In the genomic region with DNA sequence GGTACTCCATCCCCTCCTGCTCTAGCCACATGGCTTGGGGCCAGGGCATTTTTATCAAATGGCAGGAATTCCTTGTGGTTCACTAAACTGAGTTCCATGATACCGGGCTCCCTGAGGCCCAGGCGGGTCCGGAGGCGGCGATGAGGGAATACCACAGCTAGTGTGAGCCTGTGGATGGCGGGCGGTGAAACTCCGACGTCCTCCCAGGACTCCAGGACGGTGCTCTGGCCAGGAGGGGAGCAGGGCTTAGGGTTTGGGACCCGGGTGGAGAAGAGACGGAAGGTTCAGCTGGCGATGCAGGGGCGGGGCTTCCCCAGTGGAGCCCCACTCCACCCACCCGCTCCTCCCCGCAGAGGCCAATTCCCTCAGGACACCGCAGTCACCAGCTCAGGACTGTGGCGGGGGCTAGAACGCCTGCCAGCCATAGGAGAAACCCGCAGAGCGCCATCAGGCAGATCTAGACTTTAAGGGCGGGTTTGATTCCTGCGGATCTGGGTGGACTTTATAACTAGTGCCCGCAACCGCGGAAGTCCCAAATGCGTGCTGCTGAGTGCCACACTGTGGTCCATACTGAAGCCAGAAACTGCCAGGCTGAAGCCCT, we compare ENCODE assay signal across 8 mouse cellular contexts. TPM values are rescaled to one million over a fixed set of nuclear protein-coding genes. Genes with fewer than 3 reads are reported as not detected.
A peak's percentile ranks its signal among the peaks of the same experiment; 100 is the strongest.
DNase-seq lines count a peak whose midpoint lies in the region; ATAC-seq and TF ChIP-seq lines count a peak whose summit lies in the region.
"Had no signal": no experiment of that assay in that cellular context is flagged by ENCODE, and none has a peak within 500 bp of the region (broad histone marks: within the 10 kb centered on the region; RNA-seq: fewer than 3 reads in every experiment).

No protein-coding gene starts in this region.

- H3K9ac ChIP-seq in forebrain, embryonic 12.5 days = peak overlapping the region; percentile 51; the same call in 1 of the 2 replicates

- no peak for ATAC-seq in forebrain, embryonic 12.5 days (ENCODE audit: low FRiP score)
- ATAC-seq in monocyte, adult 5-6 weeks (replicated peaks; ENCODE audit: insufficient number of reproducible peaks, low FRiP score, low TSS enrichment, poor library complexity, severe bottlenecking) = 0 out of 2 replicates have a peak, but pooled peaks have one; percentile 36

- H3K79me2 ChIP-seq in C2C12 (ENCODE audit: control insufficient read depth, insufficient read depth) = no peaks in the 10 kb centered on the region

- no peak for TF ChIP-seq POLR2A in cerebellum, adult 2 months (IDR thresholded peaks at IDR 0.05; ENCODE audit: borderline replicate concordance, insufficient read depth, low read length)

- H3K9me3 ChIP-seq in forebrain, embryonic 12.5 days = no peaks in the 10 kb centered on the region

- peak overlapping the region; percentile 62 for H3K4me2 ChIP-seq in forebrain, embryonic 12.5 days

- H3K79me3 ChIP-seq in C2C12 (ENCODE audit: low read depth) = no peaks in the 10 kb centered on the region

- H3ac ChIP-seq in C2C12 (ENCODE audit: control insufficient read depth, insufficient read length, low read depth) = peak overlapping the region; percentile 31

- peaks cover 7% of the 10 kb centered on the region for H3K27me3 ChIP-seq in C2C12 (ENCODE audit: control insufficient read depth, insufficient read depth, insufficient read length)
- peaks cover 51% of the 10 kb centered on the region for H3K27me3 ChIP-seq in forebrain, embryonic 12.5 days
- no peaks in the 10 kb centered on the region; the same call in 1 of the 2 replicates for H3K27me3 ChIP-seq in cerebellum, adult 2 months (ENCODE audit: control insufficient read depth, insufficient read depth, low read length)

- DNase-seq in 3134 (ENCODE audit: extremely low read depth, insufficient read length, low spot score) = peak; percentile 78
- DNase-seq in kidney, postnatal 14 days = peak; percentile 22
- no peak for DNase-seq in cerebellum, adult 9-11 months
- DNase-seq in cerebellum, adult 2 months = no peak

- peaks cover 7% of the 10 kb centered on the region for H3K4me1 ChIP-seq in forebrain, embryonic 12.5 days
- no peaks in the 10 kb centered on the region for H3K4me1 ChIP-seq in cerebellum, adult 2 months (ENCODE audit: control insufficient read depth, insufficient read depth, low read length)

- 6% methylated on average over 27 of the region's 27 CpGs for WGBS in forebrain, embryonic 12.5 days
- 2% methylated on average over 27 of the region's 27 CpGs for WGBS in cerebellum, adult 2 months

- H3K36me3 ChIP-seq in C2C12 (ENCODE audit: control insufficient read depth, insufficient read depth) = no peaks in the 10 kb centered on the region
- H3K36me3 ChIP-seq in forebrain, embryonic 12.5 days (replicated peaks) = no peaks in the 10 kb centered on the region

- H3K4me3 ChIP-seq in C2C12 (ENCODE audit: insufficient read depth, poor library complexity, severe bottlenecking) = no peak overlapping the region
- peak overlapping the region; percentile 35 for H3K4me3 ChIP-seq in forebrain, embryonic 12.5 days (replicated peaks)
- H3K4me3 ChIP-seq in cerebellum, adult 2 months (replicated peaks; ENCODE audit: insufficient read depth, low read depth, low read length) = no peak overlapping the region

- no peak for TF ChIP-seq CTCF in C2C12 (IDR thresholded peaks at IDR 0.05; ENCODE audit: control insufficient read depth, insufficient read depth, insufficient read length)
- no peak for TF ChIP-seq CTCF in cerebellum, adult 2 months (IDR thresholded peaks at IDR 0.05; ENCODE audit: borderline replicate concordance, insufficient read depth, low read depth, low read length)

- H3K27ac ChIP-seq in forebrain, embryonic 12.5 days = no peak overlapping the region
- no peak overlapping the region for H3K27ac ChIP-seq in cerebellum, adult 2 months (ENCODE audit: insufficient read depth, low read length)

TF ChIP-seq in C2C12, 6 proteins besides CTCF, POLR2A, EP300 and RAD21:
- TF ChIP-seq FOSL1 (IDR thresholded peaks at IDR 0.05; ENCODE audit: insufficient read depth, low read length, poor library complexity, severe bottlenecking) = no peak

RNA-seq across cellular contexts. Expression of gene Rpp21, which starts 20.4 kb away (rescaled TPM):
- polyA plus RNA-seq in C2C12 (2012; fragmentation: generic; extraction: Trizol) = 61.2 TPM
- 75.8 and 84.7 TPM in 2 replicates for polyA plus RNA-seq in forebrain, embryonic 12.5 days (2016; fragmentation: Nextera tagmentation; extraction: Ambion mirVana)
- total RNA-seq in monocyte, adult 5-6 weeks (2017) = 51.0 to 53.1 TPM (median 52.6 TPM) in 3 replicates
- 71.2 and 71.8 TPM in 2 replicates for polyA plus RNA-seq in cerebellum, adult 2 months (2012; rRNA removed)

RNA-seq across cellular contexts. Expression of gene Trim39, which starts 34.6 kb away (rescaled TPM):
- polyA plus RNA-seq in C2C12 (2012; fragmentation: generic; extraction: Trizol) = 5.1 TPM
- 22.2 and 23.3 TPM in 2 replicates for polyA plus RNA-seq in forebrain, embryonic 12.5 days (2016; fragmentation: Nextera tagmentation; extraction: Ambion mirVana)
- total RNA-seq in monocyte, adult 5-6 weeks (2017) = 36.0 to 56.8 TPM (median 40.5 TPM) in 3 replicates
- 55.6 and 57.9 TPM in 2 replicates for polyA plus RNA-seq in cerebellum, adult 2 months (2012; rRNA removed)

RNA-seq across cellular contexts. Expression of gene H2-T3, which starts 47.3 kb away (rescaled TPM):
- polyA plus RNA-seq in C2C12 (2012; fragmentation: generic; extraction: Trizol) = not detected
- not detected in 2 replicates for polyA plus RNA-seq in forebrain, embryonic 12.5 days (2016; fragmentation: Nextera tagmentation; extraction: Ambion mirVana)
- total RNA-seq in monocyte, adult 5-6 weeks (2017) = not detected in 3 replicates
- polyA plus RNA-seq in cerebellum, adult 2 months (2012; rRNA removed) = not detected in 2 replicates
- total RNA-seq: heart, adult 18-20 months had no signal

RNA-seq across cellular contexts. Expression of gene H2-M10.2, which starts 48.9 kb away (rescaled TPM):
- not detected for polyA plus RNA-seq in C2C12 (2012; fragmentation: generic; extraction: Trizol)
- polyA plus RNA-seq in forebrain, embryonic 12.5 days (2016; fragmentation: Nextera tagmentation; extraction: Ambion mirVana) = 0.18 TPM in 1 of 2 replicates, not detected in the other
- total RNA-seq in monocyte, adult 5-6 weeks (2017) = not detected in 3 replicates
- not detected in 2 replicates for polyA plus RNA-seq in cerebellum, adult 2 months (2012; rRNA removed)
- total RNA-seq: heart, adult 18-20 months had no signal

Comparison
In these comparisons a context has a peak if more than half of its experiments do, and no peak if none do; other contexts are left out.
1. DNase-seq: peak in 3134 (single experiment) and kidney, postnatal 14 days (single experiment); none in cerebellum, adult 9-11 months (single experiment) and cerebellum, adult 2 months (0 of 2).